Mouse (Mus musculus) testis, postnatal 10 days (tissue): ENCODE measurements around the gene Cabp2.
A peak's percentile ranks its signal among the peaks of the same experiment; 100 is the strongest.
"Not testable (repeated sequence)": the region's sequence is repeated elsewhere in the genome, so short reads cannot be mapped to it uniquely, and the experiment has no call there.

Source experiments
- DNase-seq: peaks from one replicate; pipeline ENCODE4 v3.0.0; 2021; ENCODE audit warnings: low spot score

Gene Cabp2

GRCm38 (mm10) chr19:4055947-4056693 lies 25.3 kb upstream of the Cabp2 start:
- peak; percentile 34 for DNase-seq

- DNase-seq: peak; percentile 39
Measured at GRCm38 (mm10) chr19:4056727-4057126, 24.7 kb upstream of the Cabp2 start.

- no peak for DNase-seq
Measured at GRCm38 (mm10) chr19:4057389-4057788, 24.0 kb upstream of the Cabp2 start.

GRCm38 (mm10) chr19:4057962-4058361 lies 23.4 kb upstream of the Cabp2 start:
- peak; percentile 38 for DNase-seq

- DNase-seq: peak; percentile 39
Measured at GRCm38 (mm10) chr19:4058581-4058980, 22.8 kb upstream of the Cabp2 start.

GRCm38 (mm10) chr19:4059069-4059740 lies 22.2 kb upstream of the Cabp2 start, which contains the start of gene Gstp3:
Gstp3 (minus strand) TSS chr19:4059569.
- peak; percentile 38 for DNase-seq

GRCm38 (mm10) chr19:4060044-4060898 lies 21.1 kb upstream of the Cabp2 start:
- peak; percentile 40 for DNase-seq

GRCm38 (mm10) chr19:4060899-4061465 lies 20.4 kb upstream of the Cabp2 start:
- DNase-seq: no peak

- not testable (repeated sequence) for DNase-seq
Measured at GRCm38 (mm10) chr19:4063357-4063756, 18.0 kb upstream of the Cabp2 start.

- DNase-seq: not testable (repeated sequence)
Measured at GRCm38 (mm10) chr19:4064501-4064900, 16.9 kb upstream of the Cabp2 start.

GRCm38 (mm10) chr19:4066280-4066679 lies 15.1 kb upstream of the Cabp2 start:
- DNase-seq: peak; percentile 33

- no peak for DNase-seq
Measured at GRCm38 (mm10) chr19:4066877-4067276, 14.5 kb upstream of the Cabp2 start.

- not testable (repeated sequence) for DNase-seq
Measured at GRCm38 (mm10) chr19:4068242-4068641, 13.1 kb upstream of the Cabp2 start.

- no peak for DNase-seq
Measured at GRCm38 (mm10) chr19:4068717-4069410, 12.5 kb upstream of the Cabp2 start.

GRCm38 (mm10) chr19:4070311-4070710 lies 11.1 kb upstream of the Cabp2 start:
- no peak for DNase-seq

- DNase-seq: no peak
Measured at GRCm38 (mm10) chr19:4070756-4071155, 10.6 kb upstream of the Cabp2 start.

GRCm38 (mm10) chr19:4071406-4071805 lies 10.0 kb upstream of the Cabp2 start:
- no peak for DNase-seq

- DNase-seq: no peak
Measured at GRCm38 (mm10) chr19:4072706-4073424, 8.5 kb upstream of the Cabp2 start.

- DNase-seq: no peak
Measured at GRCm38 (mm10) chr19:4075531-4075930, 5.8 kb upstream of the Cabp2 start.

GRCm38 (mm10) chr19:4079594-4079993 lies 1.8 kb upstream of the Cabp2 start:
- no peak for DNase-seq

GRCm38 (mm10) chr19:4080511-4081009 lies 818 bp upstream of the Cabp2 start:
- no peak for DNase-seq
